Mouse (Mus musculus) embryo, embryonic 10 days (tissue): Measurements from ENCODE around the gene Tacc2.
A peak's percentile ranks its signal among the peaks of the same experiment; 100 is the strongest.

ENCODE experiments used
- DNase-seq: peaks from one replicate; pipeline ENCODE4 v3.0.0-alpha.2; 2015; ENCODE audit warnings: low spot score

The Tacc2 gene

GRCm38 (mm10) chr7:130773914-130774630 is 196.8 kb downstream of the Tacc2 start, which contains the start of gene Btbd16:
TSS of gene Btbd16 (plus strand) at chr7:130774069.
- DNase-seq = no peak

GRCm38 (mm10) chr7:130780866-130781419 is 203.7 kb downstream of the Tacc2 start:
- DNase-seq = no peak

GRCm38 (mm10) chr7:130782501-130783050 is 205.3 kb downstream of the Tacc2 start:
- DNase-seq = no peak

GRCm38 (mm10) chr7:130785923-130786575 is 208.8 kb downstream of the Tacc2 start:
- no peak for DNase-seq

GRCm38 (mm10) chr7:130786708-130787107 is 209.5 kb downstream of the Tacc2 start:
- DNase-seq = no peak

GRCm38 (mm10) chr7:130787537-130787936 is 210.3 kb downstream of the Tacc2 start:
- no peak for DNase-seq

GRCm38 (mm10) chr7:130788950-130789349 is 211.7 kb downstream of the Tacc2 start:
- no peak for DNase-seq

- no peak for DNase-seq
Measured at GRCm38 (mm10) chr7:130789456-130789855, 212.2 kb downstream of the Tacc2 start.

- no peak for DNase-seq
Measured at GRCm38 (mm10) chr7:130793671-130794070, 216.4 kb downstream of the Tacc2 start.

- DNase-seq = peak; percentile 30
Measured at GRCm38 (mm10) chr7:130796786-130797185, 219.5 kb downstream of the Tacc2 start.

GRCm38 (mm10) chr7:130797524-130797923 is 220.3 kb downstream of the Tacc2 start:
- no peak for DNase-seq

GRCm38 (mm10) chr7:130799418-130799817 is 222.2 kb downstream of the Tacc2 start:
- no peak for DNase-seq

GRCm38 (mm10) chr7:130800681-130801080 is 223.4 kb downstream of the Tacc2 start:
- no peak for DNase-seq

GRCm38 (mm10) chr7:130801811-130802210 is 224.6 kb downstream of the Tacc2 start:
- no peak for DNase-seq

GRCm38 (mm10) chr7:130803251-130803825 is 226.1 kb downstream of the Tacc2 start:
- no peak for DNase-seq

- DNase-seq = no peak
Measured at GRCm38 (mm10) chr7:130804991-130805390, 227.8 kb downstream of the Tacc2 start.

GRCm38 (mm10) chr7:130807749-130808148 is 230.5 kb downstream of the Tacc2 start:
- no peak for DNase-seq

GRCm38 (mm10) chr7:130808694-130809093 is 231.5 kb downstream of the Tacc2 start:
- no peak for DNase-seq

- DNase-seq = no peak
Measured at GRCm38 (mm10) chr7:130810238-130810637, 233.0 kb downstream of the Tacc2 start.

GRCm38 (mm10) chr7:130812407-130812806 is 235.2 kb downstream of the Tacc2 start:
- DNase-seq = no peak
